Mouse (Mus musculus): ENCODE results near the gene Apip.

Apip gene

DNA sequence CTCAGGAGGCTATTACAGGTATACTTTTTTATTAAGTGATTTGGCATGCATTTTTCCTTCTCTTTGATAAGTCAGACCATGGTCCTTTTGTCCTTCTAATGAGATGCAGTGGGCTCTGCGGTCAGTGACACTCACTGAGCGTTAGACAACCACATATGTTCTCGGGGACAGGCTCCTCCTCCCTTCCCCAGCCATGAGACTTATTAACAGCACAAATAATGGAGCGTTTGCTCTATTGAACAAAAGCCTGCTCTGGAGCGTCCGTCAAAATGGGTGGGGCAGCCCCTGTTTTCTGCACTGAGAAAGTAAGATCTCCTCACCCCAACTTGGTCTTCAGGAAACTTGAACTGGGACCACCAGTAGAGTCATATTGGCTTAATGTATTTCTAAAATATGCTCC lies 16.0 kb downstream of the Apip start:
- in situ Hi-C loops (cut with MboI, MseI): loop anchor here (5.0 to 10.0 kb wide), 2 partner anchors 258 to 415 kb away; no protein-coding TSS in a partner anchor

DNA sequence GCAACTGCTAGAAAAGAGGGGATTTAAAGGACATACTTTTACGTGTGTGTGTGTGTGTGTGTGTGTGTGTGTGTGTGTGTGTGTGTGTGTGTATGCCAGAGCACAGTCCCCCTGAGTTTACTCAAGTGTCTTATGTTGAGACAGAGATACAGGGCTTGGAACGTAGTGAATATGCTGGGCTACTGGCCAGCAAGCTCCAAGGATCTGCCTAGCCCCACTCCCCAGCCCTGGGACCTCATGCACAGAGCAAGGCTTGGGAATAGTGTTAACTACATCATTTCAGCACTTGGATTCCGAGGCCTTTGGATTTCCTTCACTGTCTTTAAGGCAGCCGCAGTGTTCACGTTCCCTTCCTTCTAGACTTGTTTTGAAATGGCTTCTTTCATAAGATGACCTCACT lies 29.1 kb downstream of the Apip start:
- in situ Hi-C loops (cut with MboI, MseI): no loop called here

DNA sequence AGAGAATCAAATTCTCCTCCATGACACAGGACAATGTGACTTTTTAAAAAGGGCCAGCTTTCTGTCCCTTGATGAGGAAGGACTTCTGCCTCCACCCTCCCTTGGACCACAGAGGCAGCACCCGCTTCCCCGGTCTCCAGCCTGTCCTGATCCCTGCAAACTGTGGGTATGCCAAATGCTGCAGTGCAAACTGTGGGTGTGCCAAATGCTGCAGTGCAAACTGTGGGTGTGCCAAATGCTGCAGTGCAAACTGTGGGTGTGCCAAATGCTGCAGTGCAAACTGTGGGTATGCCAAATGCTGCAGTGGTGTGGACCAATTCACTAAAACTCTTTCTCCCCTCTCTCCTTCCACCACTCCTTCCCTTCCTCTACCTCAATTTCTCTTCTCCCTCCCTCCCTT lies 32.7 kb downstream of the Apip start:
- in situ Hi-C loops (cut with MboI, MseI): no loop called here

DNA sequence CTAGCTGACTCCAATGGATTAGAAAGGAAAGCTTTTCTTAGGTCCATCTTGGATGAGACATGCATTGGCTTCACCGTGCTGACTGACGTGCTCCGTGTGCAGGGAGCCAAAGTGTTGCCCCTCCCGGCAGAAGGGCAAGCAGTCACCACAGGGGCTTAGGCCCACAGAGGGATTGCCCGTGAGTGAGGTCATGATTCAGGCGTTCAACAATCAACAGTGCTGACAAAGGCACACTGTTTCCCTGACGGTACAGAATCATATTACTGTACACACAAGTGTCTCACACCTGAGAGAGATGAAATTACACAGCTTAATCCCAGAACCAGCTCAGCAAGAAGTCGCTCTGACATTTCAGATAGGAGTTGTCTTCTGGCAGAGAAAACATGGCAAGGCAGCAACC lies 38.2 kb downstream of the Apip start:
- in situ Hi-C loops (cut with MboI, MseI): no loop called here

DNA sequence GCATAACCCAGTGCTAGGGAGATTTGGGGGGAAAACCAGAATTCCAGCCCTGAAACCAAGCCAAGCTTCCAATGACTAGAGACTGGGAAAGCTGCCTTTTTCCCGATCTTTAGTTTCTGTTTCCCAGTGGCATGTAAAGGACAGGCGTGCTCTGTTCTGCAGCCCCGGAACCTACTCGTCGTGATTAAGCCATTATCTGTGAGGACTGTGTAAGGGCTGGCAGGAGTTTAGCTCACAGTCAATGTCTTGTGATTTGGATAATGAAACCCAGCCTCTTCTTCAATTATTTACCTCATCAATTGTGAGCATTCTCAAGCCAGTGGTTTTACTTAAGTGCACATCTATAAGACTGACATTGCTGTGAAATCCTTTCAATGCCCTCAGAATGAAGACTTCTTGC lies 43.7 kb downstream of the Apip start:
- in situ Hi-C loops (cut with MboI, MseI): no loop called here

DNA sequence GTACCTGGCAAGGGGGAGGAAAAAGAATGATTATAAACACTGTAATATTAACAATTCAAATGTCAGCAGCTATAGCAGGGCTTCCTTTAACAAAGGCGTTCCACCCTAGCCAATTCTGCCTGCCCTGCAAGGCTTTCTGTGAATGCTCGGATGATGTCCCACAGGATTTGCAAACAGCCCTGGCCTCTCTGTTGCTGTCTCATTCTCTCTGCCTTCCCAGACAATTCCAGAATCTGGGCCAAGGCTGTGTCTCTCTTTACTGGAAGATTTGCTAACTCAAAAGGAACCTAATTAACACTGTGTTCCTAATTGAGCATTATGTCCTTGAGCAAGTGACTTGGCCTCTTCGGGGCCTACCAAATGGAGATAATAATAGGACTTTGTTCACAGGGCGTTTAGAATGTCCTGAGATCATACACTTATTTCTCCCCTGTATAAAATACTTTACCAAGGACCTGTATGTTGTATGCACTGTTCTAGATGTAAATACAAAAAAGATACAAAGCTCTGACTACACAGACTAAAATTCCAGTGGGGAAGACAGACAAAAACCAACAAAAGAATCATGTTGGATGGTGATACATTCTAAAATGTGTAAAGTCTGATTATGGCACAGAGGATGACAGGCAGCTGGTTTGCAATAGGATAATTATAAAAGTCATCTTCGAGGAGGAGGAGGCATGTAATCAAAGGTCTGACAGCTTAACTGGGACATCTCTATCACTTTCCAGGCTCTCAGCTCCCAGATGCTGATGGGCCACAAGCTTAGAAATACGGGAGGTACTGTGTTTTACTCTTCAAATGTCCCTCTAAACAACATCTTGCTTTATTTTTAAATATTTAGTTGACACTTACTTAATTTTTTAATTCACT lies 45.1 kb downstream of the Apip start:
- in situ Hi-C loops (cut with MboI, MseI): no loop called here

DNA sequence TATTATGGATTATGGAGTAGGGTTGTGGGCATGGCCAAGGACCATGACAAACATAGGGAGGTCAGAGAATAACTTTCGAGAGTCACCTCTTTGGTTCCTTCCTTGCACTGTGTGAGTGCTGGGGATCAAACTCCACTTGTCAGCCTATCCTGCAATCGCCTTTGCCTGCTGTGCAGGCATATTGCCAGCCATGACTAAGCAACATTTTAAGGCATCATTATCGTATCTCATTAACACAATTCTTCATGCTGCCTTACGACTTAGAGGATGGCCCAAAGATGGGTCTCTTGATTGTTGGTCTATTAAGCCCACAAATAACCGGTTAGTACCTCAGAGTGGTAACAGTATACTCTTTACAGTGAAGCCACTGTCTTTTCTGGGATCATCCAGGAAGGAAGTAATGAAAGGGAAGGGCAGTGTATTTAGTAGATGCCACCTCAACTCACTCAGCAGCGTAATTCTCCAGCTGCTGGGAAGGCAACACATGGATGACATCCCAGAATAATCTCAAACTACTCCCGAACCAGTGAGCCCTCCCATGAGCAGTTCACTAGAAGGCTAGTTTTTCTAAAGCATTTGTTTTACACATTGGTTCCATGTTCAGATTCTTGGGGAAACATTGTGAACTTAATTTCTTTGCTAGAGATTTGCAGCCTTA lies 45.9 kb downstream of the Apip start:
- in situ Hi-C loops (cut with MboI, MseI): no loop called here

DNA sequence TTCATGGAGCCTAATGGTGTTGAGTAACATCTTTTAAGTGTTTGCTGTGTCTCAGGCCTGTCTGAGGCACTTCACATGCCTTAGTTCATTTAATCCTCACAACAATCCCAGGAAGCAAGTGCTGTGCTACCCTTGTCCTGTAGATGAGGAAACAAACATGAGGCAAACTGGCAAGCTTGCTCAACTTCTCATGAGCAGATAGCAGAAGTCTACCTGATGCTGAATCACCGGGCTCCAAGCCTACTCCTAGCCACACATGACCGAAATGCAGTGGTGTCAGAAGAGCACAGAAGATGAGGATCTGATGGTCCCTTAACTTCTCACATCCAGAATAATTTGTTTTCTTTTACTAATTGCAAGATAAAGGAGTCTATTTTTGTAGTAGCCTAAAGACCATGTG lies 56.2 kb downstream of the Apip start:
- in situ Hi-C loops (cut with MboI, MseI): no loop called here

DNA sequence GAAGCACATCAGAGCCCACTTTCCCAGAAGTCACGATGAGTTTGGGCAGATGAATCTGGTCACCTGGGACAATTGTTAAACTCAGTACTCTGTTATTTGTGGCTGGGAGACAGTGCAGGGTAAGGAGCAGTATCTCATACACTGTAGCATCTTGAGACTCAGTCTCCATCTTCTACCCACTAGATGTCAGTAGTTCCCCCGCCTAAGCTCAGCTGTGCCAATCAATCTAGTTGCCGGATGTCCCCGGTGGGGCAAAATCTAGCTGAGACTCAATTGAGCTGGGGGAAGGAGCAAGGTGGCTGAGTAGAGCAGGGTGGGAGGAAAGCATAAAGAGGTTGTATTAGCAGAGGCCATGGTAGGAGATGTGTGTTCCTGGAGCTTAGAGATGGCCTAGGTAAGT lies 57.7 kb downstream of the Apip start:
- in situ Hi-C loops (cut with MboI, MseI): no loop called here

DNA sequence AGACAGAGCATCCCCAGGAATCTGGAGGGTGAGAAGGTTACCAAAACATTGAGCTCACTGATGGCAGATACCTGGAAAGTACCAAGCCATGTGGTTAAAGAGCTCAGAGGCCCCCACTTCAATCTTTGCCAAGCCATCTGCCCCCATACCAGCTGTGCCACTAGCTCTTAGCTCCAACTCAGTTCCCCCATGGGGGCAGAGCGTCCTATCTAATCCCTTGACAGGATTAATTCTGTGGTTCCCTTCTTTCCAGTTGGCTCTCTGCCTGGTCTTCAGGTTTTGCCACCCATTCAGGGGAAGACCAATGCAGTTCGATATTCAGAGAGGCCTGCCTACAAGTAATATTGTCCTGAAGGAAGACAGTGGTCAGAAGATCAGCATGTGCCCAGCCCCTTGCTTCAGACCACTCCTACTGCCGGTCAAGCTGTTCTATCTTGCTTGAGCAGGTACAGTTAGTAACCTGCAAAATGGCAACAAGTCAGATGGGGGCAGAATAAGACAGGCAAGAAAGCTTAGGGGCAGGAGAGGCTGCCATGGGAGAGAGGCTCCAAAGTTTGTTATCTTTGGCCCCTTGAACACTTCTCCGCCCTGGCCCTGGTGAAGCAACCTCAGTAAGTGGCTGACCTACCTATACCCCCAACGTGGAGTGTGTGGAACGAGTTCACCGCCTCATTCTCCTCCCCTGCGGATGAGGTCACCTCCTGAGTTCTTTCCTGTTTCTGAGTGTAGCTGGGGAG lies 65.2 kb downstream of the Apip start:
- in situ Hi-C loops (cut with MboI, MseI): no loop called here
